Mouse (Mus musculus) embryo, embryonic 11.5 days (tissue): ENCODE measurements around the gene Klhl26.

Experiments used
- DNase-seq: peaks from one replicate; pipeline ENCODE4 v3.0.0-alpha.2; 2012; ENCODE audit warnings: low read depth, low spot score

Gene Klhl26

DNA sequence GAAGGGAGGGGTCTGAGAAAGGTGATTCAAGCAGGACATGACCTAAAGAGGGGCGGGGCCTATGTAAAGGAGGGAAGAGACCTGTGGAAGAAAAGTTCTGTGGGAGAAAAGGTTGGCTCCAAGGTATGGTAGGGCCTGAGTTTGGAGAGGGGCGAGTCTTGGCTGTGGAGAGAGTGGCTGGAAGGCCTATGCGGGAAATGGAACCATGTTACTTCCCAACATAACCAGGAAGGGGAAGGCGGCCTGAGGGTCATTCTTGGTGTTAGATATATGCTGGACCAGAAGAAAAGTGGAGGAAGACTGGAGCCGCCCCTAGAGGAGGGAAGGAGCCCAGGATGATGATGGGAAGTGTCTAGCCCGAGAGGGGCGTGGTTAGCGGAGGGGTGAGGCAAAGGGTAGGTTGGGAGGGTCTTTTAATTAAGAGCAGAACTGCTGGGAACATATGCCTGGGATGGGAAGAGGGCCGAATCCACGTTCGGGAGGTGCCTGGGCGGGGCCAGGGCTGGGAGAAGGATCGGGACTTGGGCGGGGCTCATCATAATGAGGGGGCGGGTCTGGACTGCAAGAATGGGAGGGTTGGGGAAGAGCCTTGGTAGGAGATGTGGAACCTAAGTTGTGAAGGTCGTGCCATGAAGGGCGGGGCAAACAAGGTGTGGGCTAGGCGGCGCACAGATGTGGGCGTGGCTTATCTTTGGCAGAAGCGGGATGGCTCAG, 658 bp upstream of the Klhl26 start:
- DNase-seq: no peak

DNA sequence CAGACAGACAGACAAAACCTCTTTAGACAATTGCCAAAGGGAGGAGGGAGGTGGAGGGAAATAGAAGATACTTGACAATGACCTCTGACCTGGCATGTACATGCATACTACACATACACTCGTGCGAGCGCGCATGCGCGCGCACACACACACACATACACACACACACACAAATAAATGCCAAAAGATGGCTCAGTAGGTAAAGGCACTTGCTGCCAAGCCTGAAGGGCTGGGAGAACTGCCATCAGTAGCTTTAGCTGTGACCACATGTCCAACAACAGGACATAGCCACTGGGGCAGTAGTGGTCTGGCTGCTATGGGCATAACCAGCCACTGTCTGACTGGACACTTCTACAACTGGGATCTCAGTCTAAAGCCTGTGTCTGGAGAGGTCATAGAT, 4.9 kb downstream of the Klhl26 start:
- DNase-seq: no peak

DNA sequence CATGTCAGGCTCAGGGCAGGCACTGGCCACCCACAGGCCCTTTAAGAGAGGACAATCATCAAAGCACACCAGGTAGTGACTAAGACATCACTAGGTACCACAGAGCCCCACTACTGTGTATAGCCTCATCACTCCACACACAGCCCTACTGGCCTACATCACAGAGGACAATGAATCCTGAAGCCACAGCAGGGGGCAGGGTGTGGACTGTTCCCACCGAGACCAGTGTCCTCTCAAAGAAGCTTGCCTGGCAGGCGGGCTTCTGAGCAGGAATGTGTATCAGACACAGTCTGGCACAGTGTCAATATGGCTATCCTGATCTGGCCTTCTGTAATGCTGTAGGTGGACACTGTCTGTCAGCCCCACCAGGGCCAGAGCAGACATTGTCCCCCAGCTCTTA, 6.8 kb downstream of the Klhl26 start:
- DNase-seq: no peak

DNA sequence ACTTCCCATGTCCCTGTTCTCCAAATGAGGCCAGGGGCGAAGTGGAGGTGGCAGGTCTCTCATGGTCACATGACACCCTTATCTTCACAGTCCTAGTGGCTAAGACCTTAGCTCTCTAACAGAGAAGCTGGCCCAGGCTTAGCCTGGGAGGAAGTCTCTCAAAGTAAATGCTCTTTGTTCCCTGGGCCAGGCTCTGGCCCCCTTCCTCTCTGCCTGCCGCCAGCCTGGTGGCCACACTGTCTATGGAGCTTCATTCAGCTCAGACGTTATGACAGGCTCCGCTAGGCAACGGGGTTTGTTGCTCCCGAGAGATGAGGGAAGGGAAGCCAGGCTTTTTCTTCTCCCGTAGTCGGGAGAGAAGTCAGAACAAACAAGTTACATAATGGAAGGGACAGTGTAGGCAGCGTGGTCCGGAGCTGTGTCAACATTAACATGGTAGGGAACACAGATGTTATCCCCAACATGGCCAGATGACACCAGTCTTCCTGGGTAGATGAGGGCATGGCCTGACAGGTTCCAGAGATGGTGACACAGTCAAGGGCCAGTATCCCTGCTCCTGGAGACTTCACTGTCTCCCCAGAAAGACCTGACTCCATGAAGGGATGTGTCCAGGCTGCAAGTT, 7.4 kb downstream of the Klhl26 start:
- DNase-seq: no peak

DNA sequence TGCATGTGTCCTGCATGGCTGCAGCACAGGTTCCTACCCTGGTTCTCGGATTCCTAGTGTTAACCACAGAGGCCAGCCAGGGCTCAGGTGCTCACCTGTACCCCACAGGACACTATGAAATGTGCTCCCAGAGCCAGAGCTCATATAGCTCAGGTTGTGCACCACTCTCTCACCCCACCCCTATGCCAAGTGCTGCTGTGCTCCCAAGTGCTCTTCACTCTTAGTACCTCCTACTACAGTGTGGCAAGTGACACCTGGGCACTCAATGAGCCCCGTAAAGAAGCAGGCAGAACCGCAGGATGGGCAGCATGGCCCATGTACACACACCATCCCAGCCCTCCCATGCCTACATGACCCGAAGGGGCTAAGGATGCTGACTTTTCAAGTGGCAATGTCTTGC, 8.0 kb downstream of the Klhl26 start:
- no peak for DNase-seq

DNA sequence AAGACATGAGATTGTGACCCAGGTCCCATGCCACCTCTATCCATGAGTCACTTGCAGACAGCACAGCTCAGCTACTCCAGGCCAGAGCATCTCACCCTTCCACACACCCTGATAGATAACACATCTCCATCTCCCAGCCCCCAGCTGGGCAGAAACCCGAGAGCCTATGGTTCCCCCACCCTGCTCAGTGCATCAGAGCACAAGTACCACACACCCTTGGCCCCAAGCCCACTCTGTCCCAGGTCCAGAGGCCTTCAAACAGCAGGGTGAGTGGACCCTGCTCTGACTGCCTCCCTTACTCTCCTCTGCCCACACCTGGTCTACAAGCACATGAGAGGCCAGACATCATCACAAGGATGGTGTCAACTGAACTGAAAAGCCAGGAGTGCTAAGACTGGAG, 8.9 kb downstream of the Klhl26 start:
- no peak for DNase-seq

DNA sequence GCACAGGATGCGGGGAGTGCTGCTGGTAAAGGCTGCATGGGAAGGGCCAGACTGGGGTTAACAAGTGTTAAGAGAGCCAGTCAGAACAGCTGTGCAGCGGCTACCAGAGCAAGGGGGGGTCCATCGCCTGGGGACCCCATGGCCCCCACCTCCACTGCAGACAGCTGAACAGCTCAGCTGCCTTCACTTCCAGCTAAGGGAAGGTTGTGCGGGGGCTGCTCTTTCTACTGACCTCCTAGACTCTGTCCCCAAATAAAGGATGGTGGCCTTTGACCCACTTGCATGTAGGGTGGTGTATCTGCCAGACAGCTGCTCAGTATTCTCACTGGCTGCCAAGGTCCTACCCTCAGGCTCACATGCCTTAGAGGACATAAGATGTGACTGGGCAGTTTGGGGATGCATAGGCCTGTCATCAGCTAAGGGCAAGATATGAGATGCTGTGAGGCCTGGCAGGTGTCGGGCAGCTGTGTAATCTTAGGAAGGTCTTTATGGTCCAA, 9.5 kb downstream of the Klhl26 start:
- DNase-seq: no peak

DNA sequence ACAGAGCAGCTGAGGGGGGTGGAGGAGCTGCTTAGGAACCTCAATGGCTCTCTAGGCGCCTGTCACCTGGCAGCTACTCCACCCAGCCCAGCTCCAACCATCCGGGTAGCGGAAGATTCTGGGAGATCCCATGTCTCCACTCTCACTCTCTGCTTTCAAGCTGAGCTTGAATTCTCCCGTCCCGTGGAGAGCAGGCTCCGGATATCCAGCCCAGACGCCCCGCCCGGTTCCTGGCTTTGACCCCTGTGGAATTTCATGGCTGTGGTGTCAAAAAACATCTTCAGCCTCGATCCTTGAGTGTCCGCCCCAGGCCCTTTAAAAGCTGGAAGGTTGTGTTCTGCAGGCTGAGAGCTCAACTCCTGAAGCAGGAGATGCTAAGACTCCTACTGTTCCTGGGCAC, 10.0 kb downstream of the Klhl26 start:
- DNase-seq: no peak

DNA sequence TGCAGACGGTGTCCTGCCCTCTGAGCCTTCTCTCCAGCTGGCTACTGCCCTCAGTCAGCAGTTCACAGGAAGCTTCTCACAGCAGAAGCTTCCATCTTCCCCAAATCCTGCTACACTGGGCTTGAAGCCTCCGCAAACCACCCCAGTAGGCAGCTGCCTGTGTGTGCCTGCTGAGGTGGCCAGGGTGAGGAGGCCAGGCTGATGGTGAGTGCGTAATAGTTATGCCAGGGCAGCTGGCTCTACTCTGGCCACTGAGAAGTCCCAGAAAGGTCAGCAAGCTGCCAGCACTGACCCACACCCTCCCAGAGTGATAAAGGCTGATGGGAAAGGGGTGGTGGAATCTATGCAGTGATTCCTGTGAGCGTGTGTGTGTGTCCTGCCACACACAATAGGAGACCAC, 10.5 kb downstream of the Klhl26 start:
- DNase-seq: no peak

DNA sequence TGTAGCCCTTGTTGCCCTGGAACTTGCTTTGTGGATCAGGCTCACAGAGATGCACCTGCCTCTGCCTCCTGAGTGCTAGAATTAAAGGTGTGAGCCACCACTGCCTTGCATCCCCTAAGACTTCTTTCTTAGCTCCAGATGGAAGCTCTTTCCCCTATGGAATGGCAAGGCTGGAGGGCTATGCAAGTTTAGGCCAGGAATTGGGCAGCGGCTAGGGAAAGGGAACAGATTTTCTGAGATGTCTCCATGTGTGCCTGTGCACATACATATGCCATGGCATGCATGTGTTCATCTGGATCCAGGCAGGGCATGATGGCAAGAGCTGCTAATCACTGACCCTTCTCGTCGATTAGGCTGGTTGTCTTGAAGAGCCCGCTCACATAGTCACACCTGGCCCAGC, 11.1 kb downstream of the Klhl26 start:
- no peak for DNase-seq

DNA sequence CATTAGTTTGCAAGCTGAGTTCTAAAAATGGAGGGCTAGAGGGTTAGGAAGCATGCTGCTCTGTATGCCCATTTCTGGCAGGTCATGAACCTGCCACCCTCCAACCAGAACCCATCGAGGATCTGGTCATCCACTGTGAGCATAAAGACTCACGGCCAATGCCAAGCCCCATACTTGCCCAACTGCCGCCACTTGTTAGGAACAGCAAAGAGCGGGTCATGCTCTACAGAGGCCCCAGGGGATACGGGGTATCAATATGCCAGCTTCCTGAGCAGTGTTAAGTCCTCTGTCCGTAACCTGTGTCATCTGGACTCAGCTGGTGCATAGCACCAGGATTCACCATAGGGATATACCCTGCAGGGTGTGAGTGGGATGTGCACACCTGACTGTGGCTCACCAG, 12.6 kb downstream of the Klhl26 start:
- DNase-seq: no peak

DNA sequence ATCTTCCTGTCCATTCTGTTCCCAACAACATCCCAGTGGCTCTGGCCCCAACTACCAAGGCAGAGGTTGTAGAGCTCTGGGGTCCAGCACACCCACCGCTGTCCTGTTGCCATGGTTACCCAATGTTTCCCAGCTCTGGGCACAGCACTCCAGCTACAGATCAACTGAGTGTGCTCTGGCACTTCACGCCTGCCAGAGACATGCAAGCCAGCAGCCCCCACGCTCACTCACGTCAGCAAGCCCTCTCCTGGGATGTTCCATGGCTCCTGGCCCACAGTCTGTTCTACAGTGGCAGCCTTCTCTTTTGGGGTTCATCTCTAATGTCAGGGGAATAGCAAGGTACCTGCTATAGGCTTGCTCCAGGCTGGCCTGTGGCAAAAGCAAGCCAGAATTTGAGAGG, 13.5 kb downstream of the Klhl26 start:
- no peak for DNase-seq

DNA sequence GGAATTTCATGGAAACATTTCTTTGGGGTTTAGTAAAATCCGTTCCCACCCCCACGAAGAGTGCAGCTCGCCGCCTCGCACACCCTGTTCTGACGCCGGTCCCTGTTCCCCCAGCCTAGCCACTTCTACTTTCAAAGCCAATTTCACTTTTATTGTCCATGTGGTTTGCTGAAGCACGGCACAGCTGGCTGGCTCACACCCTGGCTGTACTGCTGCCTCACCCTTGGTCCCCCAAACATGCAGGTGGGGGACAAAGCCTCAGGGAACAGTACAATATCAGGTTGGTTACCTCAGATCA, 14.3 kb downstream of the Klhl26 start:
- no peak for DNase-seq

DNA sequence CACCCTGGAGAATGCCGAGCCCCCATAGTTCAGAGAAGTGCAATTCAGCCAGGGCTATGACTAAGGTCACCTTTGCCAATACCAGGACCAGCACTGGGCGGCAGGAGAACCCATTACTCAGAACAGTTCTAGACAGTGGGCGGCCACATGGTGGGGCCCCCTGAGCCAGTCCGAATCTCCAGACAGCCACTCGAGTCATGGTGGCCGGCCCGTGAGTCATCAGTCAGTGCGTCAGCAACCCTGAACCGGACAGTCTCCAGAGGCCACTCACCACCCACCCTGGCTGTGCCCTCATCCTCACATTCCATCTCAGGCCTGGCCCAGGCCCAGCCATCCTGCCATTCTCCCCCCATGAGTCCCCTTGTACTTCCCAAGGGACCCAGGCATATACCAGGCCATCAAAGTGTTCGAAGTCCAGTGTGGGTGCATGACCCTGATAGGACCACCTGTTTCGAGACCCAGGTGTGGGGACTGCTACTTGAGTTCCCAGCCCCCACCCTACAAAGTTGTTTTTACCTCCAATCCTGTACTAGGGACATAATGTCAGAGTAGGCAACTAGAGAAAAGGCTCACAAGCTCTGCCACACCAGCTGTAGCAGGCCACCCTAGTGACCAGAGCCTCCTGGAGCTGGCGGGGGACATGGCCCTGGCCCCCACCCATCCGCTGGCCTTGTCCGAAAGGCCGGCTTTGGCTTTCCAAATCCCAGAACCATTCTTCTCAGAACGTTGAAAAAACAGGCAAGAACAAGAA, 14.8 kb downstream of the Klhl26 start:
- no peak for DNase-seq

DNA sequence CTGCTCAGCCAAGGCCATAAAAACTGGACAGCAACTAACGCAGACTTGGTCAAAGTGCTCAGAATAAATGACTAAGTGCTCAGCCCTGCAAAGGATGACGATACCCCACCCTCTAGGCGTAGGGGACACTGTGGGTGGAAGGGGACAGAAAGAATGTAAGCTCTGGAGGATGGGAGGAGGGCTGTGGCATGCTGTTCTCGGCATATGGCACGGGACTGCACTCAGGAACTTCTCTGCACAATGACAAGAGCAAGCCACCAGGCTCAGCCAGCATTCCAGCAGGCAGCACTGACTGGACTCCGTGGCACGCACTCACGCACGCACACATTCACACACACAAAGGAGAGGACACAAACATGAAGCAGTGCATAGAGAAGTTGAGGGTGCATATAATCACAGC, 16.2 kb downstream of the Klhl26 start:
- DNase-seq: no peak

DNA sequence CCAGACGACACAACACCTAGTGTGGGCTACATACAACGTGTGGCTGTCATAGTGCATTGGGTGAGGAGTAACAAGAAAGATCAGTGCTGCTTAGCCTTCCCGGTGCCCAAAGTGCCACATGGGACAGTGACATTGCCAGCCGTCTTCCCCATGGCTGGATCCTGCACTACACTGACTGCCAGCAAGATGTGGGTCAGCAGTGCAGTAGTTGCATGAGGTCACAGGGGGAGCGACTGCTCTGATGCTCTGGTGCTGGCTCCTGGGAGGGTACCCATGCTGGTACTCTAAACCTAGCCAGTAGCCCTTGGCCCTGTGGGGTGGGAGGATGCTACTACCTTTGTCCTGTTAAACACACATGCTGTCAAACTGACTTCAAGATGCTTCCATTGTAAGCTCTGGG, 16.6 kb downstream of the Klhl26 start:
- DNase-seq: no peak

DNA sequence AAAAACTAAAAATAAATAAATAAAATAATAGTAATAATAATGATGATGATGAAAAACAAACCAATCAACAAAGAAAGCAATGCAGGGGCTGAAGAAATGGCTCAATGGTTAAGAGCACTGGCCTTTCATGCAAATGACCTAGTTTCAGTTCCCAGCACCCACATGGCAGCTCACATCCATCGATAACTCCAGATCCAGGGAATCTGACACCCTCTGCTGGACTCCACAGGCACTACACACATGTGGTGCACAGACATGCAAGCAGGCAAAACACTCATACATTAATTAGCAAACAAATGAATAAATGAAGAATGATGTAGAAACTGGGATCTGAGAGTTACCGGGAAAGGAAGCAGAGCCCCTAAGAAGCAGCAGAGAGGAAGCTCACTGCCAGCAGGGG, 17.1 kb downstream of the Klhl26 start:
- no peak for DNase-seq

DNA sequence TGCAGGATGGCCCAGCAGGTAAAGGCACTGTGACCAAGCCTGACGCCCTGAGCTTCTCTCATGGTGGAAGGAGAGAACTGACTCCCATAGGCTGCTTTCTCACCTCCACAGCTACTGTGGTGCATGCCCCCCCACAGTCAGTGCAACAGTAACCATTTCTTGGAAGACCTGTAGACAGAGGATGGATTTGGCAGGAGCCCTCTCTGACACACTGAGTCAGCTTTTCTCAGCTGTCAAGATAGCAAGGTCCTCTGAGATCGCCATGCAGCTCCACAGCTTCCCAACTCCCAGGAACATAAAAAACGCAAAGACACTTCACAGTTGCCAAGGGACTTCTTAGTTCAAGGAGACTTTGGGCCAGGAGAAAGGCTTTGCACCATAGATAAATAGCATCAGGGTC, 18.3 kb downstream of the Klhl26 start:
- no peak for DNase-seq

DNA sequence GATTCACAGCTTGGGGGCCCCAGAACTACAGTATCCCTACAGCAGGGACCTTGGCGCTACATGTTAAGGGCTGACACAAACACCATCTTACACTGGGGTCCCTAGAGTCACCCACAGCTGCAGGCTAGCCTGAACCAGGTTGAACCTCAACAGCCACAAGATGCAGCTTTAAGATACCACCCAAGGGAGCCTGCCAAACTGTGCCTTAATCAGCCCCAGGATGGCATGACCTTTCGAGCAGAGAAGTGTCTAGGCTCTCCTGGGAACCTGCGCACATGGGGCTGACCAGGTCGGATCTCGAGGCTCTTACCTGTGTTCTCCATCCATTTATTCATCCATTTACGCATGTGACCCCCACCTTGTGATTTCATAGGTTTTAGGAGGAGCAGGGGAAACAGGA, 18.9 kb downstream of the Klhl26 start:
- no peak for DNase-seq

DNA sequence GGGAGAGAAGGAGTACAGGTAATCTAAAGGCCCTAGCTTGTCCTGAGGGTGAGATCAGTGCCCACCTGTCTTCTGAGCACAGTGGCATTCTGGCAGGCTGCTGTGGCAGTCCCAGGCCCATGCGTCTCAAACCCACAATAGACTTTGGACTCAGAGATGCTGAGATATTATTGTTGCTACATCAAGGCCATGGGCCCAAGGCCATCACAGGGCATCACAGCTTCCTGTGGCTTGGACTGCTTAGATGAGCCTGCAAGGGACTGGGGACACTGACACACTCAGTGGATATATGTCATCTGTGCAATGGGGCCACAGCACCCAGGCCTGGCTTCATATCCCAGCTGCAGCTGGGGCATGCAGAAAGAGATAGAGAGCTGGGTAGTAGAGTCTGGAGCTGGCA, 19.8 kb downstream of the Klhl26 start:
- DNase-seq: no peak

DNA sequence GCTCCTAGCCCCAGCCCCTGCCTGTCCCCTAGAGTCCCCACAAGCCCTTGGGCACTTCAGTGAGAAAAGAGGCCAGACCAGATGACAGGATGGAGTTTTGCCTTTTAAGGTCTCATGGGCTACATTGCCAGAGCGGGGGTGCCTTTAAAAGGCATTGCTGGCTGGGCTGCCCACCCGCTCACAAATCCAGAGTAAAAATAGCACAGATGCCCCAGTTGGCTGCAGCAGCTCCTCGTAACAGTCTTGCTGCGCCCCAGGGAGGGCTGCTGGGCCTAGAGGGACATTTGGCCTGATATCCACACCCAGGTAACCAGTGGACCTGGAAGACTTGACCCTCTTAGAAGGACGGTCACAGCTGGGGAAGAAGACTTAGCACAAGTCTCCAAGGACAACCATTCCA, 22.9 kb downstream of the Klhl26 start:
- no peak for DNase-seq

DNA sequence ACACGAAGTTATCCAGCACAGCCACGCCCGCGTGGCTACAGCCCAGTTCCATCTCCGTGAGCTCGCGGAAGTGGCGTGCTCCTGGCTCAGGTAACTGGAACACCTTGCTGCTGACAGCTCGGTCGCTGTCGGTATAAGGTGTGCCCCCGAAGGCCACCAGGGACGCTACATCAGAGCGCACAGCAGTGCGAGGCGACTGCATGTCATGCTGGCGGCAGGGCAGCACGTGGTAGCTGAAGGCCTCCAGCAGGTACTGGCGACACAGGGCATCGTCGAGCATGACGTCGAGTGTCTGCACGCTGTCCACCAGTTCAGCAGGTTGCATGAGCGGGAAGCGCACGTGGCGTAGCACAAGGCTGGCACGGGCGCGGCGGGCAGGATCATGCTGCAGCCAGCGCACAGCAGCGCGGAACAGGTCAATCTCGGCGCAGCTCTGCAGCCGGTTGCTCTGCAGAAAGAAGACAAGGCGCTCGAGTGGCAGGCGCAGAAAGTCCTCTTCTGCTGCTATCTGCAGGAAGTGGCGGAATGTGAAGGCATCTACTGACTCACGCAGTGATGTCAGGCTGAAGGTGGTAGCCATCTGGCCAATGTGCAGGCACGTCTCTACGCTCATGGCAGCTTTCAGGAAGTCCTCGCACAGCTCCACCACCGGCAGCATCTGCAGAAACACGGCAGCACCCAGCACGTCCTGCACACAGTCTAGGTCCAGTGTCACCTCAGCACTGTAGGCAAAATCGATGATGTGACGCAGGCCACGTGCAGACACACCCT, 24.4 kb downstream of the Klhl26 start:
- no peak for DNase-seq
